Comparison of ENCODE assay signal across 13 mouse cellular contexts in the genomic region with DNA sequence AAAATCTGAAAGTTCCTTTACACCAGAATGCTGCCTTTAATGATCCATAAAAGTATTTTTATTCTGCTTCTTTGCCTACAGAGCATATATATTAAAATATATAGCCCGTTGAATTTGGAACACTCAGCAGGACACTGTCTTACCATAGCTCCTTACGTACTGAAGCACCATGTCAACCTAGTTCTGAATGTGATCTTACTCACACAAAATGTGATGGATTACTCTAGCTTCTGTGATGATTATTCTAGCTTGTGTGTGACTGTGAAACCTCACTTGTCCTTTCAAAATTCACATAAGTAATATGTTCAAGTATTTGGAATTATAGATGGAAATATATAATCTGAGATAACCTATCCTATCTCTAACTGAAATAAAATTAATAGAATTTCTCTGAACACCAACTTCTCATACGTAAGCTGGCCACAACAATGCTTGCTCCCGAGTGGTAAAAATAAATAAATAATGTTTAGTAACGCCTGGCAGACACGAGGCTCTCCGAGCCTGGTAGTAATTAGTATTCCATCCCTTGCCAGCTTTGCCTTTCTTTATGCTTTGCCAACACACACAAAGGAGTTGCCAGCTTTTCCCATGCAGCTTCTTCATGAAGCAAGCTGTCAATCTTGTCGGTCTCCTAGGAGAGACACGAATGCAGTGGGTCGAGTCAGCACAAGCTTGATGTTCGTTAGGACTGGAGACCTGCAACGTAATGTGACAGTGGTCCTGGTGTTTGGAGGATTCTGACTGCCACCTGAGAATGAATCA.
A peak's percentile ranks its signal among the peaks of the same experiment; 100 is the strongest.
DNase-seq lines count a peak whose midpoint lies in the region; ATAC-seq lines count a peak whose summit lies in the region.
"Had no signal": no experiment of that assay in that cellular context is flagged by ENCODE, and none has a peak within 500 bp of the region (broad histone marks: within the 10 kb centered on the region; RNA-seq: fewer than 3 reads in every experiment).

No protein-coding gene starts in this region.

- H3K4me2 ChIP-seq in neural tube, embryonic 12.5 days (replicated peaks), result no peak overlapping the region; the same call in 1 of the 2 replicates

- H3K4me3 ChIP-seq in neural tube, embryonic 12.5 days, result no peak overlapping the region
- H3K4me3 ChIP-seq: gastrocnemius, adult 2 months had no signal

- H3K36me3 ChIP-seq in neural tube, embryonic 12.5 days, result no peaks in the 10 kb centered on the region

- no peaks in the 10 kb centered on the region for H3K27me3 ChIP-seq in neural tube, embryonic 12.5 days (replicated peaks)

- no peak overlapping the region for H3K9ac ChIP-seq in neural tube, embryonic 12.5 days

- H3K9me3 ChIP-seq in neural tube, embryonic 12.5 days, result no peaks in the 10 kb centered on the region

- peak; percentile 87 to 89 for DNase-seq in cerebellum, postnatal 10 days
- no peak for DNase-seq in cerebellum, adult 8-10 months
- no peak for DNase-seq in neural tube, embryonic 10.5 days (ENCODE audit: extremely low spot score, low spot score)
- DNase-seq in layer of hippocampus, postnatal 10 days (ENCODE audit: low spot score in 2 of 2), result peak; percentile 9 to 20
- peak; percentile 13 for DNase-seq in telencephalon, adult 2 months (ENCODE audit: low read depth, low spot score)
- no peak for DNase-seq in gastrocnemius, adult 8-10 months (ENCODE audit: low spot score in 2 of 2)
- no peak for DNase-seq in embryo, embryonic 10 days (ENCODE audit: low spot score)
- DNase-seq: adrenal gland, postnatal 36 days; embryo, embryonic 11 days; gastrocnemius, adult 2 months; heart, postnatal 10 days; lung, adult 2 months had no signal

- 55% methylated on average over 12 of the region's 12 CpGs for WGBS in neural tube, embryonic 12.5 days

- no peak overlapping the region for H3K27ac ChIP-seq in neural tube, embryonic 12.5 days
- H3K27ac ChIP-seq: gastrocnemius, adult 2 months had no signal

- no peaks in the 10 kb centered on the region for H3K4me1 ChIP-seq in neural tube, embryonic 12.5 days

- ATAC-seq in neural tube, embryonic 12.5 days (ENCODE audit: low FRiP score, low read depth), result peak; percentile 88

Comparison
In these comparisons a context has a peak if more than half of its experiments do, and no peak if none do; other contexts are left out.
1. DNase-seq: peak in cerebellum, postnatal 10 days (2 of 2), layer of hippocampus, postnatal 10 days (2 of 2) and telencephalon, adult 2 months (single experiment); none in cerebellum, adult 8-10 months (single experiment), neural tube, embryonic 10.5 days (single experiment), gastrocnemius, adult 8-10 months (0 of 2) and embryo, embryonic 10 days (single experiment).